Mouse (Mus musculus) MEL (cell line): ENCODE results near the gene Magel2.

Experiments used
- CHD2 ChIP-seq: IDR thresholded peaks from 2 replicates; pipeline ENCODE4 v1.6.1; 2011; ENCODE audit warnings: low read length, improper control_type of control experiment
- CTCF ChIP-seq, 3 experiments: IDR thresholded peaks in 2 of 3; conservative IDR thresholded peaks in 1 of 3; 2 replicates each; pipeline ENCODE4 v1.5.1; 2011 to 2012; ENCODE audit warnings: low read length in 3 of 3, low read depth in 2 of 3, mild to moderate bottlenecking in 2 of 3, improper control_type of control experiment in 1 of 3, inconsistent platforms in 1 of 3, mixed read lengths in 1 of 3, moderate library complexity in 1 of 3; ENCODE audit not compliant: control insufficient read depth in 1 of 3, insufficient read depth in 1 of 3, poor library complexity in 1 of 3, severe bottlenecking in 1 of 3
- JUND ChIP-seq: IDR thresholded peaks from 2 replicates; pipeline ENCODE4 v1.6.1; 2011; ENCODE audit warnings: low read depth, mild to moderate bottlenecking, improper control_type of control experiment, low read length
- TCF12 ChIP-seq: IDR thresholded peaks from 2 replicates; pipeline ENCODE4 v1.6.1; 2014; ENCODE audit warnings: low read depth, mild to moderate bottlenecking, inconsistent platforms, low read length, improper control_type of control experiment, moderate library complexity
- USF1 ChIP-seq: IDR thresholded peaks from 2 replicates; pipeline ENCODE4 v1.6.1; 2014; ENCODE audit warnings: low read depth, mild to moderate bottlenecking, inconsistent platforms, low read length, improper control_type of control experiment, moderate library complexity

DNA sequence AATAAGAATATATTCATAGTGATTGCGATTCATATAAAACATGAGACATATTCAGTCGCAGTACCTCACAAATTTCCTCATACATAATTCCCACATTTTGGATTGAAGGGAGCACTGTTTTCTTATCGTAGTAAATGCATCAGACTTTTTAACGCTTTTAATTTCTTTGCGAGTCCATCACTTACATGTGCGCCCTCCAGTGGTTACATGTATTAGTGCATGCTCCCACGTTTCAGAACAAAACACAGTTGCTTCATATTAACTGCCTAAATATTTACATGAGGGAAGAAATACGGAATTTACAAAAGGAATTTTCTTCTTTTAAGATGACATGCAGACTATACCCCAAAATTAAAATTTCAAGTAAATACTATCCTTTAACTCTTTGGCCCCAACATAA is 51.5 kb downstream of the Magel2 start:
- TF ChIP-seq USF1 (no peak), TCF12 (no peak), JUND (no peak), CHD2 (no peak), CTCF (IDR thresholded peaks at IDR 0.05 in 2 of 3, conservative IDR thresholded peaks at IDR 0.05 in 1 of 3; ENCODE audit: control insufficient read depth in 1 of 3, insufficient read depth in 1 of 3, low read depth in 2 of 3, low read length in 3 of 3, poor library complexity in 1 of 3, severe bottlenecking in 1 of 3) (peak; percentile 31 to 56 (median 53))
